Mouse (Mus musculus) kidney, adult 18-20 months (tissue): ENCODE results near the gene Cdh22.

Source experiments
- DNase-seq: peaks from one replicate; pipeline ENCODE4 v3.0.0; 2021

The Cdh22 gene

DNA sequence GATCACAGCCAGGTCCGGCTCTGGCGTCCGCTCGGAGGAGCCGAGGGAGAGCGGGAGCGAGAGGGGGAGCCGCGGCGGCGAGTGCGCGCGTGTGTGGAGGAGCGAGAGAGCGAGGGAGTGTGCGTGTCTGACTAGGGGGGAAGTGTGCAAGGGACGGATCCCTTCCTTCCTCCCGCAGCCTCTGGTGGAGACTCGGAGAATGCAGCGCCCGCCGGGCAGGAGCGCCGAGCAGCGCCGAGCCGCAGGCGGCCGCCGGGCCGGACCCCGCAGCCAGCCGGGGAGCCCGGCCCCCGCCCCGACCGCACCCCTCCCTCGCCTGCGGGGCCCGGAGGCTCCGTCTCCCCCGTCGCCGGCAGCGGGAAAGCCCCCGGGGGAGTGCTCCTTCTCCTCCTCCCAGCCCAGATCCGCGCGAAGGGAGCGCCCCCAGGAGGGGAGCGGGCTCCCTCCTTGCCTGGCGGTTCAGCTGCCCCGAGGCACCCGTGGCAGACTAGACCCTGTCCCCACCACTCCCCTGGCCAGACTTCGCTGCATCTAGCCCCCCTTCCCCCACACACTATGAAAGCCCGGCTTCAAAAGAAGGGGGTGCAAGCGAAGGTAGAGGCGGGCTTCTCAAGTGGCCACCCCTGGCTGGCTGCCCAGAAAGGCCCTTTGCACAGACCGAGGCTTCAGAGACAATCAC is at the start of gene Cdh22:
TSS of gene Cdh22 (minus strand) at position 241 of the 679 bp plus-strand sequence.
- DNase-seq: peak; percentile 24

DNA sequence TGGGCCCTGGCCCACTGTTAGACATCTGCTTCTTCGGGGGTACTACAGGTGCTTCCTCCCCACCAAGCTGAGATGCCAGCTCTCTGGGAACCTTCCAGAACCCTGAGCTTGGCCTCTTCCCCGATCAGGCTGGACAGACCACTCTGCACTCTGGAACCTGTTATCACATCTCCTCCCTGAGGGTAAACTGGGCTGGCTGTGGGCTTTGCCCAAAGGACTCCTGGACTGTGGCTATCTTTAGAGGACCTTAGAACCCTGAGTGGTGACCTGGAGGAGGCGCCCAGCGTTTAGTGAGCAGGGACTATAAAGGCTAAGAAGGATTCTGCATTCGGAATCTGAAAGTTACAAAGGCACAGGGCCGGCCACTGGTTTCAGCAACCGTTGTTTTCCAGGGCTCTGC is 49.7 kb upstream of the Cdh22 start:
- DNase-seq: no peak

DNA sequence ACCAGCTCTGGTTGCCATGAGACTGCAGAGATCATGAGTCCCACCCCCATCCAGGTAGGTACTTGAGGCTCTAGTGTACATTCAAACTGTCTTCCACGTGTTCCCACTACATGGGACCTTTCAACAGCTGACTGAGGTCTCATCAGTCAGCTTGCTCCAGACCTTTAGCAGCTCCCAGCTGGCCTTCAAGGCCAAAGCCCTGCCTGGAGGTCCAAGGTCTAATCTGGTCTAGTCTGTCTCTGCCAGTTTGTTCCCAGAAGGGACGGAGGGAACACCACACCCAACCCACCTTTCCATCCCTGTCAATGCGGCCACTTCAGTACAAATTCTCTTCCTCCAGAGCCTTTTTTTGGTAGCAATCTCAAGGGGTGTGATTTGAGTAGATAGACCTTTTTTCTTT is 49.0 kb upstream of the Cdh22 start:
- no peak for DNase-seq

DNA sequence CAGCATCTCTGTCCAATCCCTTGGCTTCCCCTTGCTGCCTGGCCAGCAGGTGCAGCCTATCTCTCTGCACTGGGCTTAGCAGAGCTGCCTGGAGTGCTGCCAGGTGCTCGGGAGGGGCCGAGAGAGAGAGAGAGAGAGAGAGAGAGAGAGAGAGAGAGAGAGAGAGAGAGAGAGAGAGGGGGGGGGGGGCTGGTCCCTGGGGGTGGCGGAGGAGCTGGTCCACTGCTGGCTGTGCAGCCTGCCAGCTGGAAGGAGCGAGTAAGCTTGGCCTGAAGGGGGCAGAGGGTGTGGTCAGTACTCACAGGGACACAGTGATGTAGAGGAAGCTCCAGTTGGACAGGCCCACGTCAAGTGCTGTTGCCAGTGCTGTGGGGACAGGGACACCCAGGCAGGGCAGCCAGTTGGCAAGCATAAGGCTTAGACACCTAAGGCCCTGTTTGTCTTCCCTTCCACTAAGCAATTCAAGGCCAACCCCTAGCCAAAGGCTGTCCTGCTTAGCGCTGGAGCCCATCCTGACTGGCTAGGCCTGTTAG is 47.2 kb upstream of the Cdh22 start:
- DNase-seq: no peak

DNA sequence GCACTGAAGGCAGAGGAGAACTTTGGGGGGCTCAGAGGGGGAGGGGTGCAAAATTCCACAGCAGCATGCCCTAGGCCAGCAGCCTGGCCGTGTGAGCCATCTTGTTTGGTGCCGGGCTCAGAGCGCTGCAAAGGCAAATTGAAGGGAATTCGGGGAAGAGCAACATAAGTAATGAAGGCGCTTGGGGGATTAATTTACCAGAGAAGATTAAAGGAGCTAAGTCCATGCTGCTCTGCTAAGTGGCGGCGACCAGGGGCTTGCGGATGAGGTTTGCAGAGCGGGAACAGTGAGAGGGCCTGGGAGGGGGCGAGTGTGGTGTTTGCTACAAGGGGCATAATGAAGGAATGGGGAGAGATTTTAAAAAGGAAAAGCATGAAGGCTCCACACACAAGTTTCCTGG is 44.7 kb upstream of the Cdh22 start:
- no peak for DNase-seq

DNA sequence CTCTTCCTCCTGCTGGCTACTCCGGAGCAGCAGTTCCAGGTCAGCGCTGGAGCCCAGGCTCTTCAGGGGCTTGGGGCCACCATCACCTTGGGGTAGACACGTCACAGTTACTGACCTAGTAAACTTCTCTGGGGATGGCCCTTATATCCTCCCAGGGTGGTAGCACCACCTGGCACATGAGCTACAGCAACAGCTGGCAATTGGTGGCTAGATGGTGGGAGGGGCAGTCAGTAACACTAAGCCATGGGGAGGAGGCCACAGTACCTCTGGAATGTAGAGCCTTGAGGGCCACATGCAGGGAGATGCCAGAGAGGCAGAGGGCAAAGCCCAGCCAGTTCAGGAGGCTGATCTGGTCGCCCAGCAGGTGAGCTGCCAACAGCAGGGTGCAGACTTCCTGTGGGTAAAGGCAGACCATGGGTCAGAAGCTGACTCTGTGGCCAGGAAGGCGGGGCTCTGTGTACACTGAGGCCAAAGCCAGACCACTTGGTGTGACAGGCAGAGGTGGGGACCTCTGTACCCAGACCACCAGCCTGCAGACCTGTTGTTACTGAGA is 42.6 kb upstream of the Cdh22 start:
- DNase-seq: no peak

DNA sequence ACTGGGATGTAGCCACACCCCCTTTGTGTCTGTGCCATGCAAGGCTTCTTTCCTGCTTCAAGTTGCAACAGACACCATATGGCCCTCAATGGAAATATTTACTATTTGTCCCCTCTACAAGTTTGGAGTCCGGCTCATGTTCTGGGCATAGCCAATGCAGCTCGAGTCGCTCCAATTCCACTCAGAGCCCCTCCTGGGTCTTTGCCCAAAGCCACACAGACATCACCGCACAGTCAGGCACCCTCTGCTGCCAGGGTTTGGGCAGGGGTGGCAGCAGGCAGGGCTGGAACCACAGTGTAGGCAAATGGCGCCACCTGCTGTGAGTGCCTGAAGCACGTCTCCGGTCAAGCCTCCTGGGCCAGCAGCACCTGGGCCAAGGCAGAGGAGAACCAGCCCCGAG is 41.2 kb upstream of the Cdh22 start:
- DNase-seq: peak; percentile 78

DNA sequence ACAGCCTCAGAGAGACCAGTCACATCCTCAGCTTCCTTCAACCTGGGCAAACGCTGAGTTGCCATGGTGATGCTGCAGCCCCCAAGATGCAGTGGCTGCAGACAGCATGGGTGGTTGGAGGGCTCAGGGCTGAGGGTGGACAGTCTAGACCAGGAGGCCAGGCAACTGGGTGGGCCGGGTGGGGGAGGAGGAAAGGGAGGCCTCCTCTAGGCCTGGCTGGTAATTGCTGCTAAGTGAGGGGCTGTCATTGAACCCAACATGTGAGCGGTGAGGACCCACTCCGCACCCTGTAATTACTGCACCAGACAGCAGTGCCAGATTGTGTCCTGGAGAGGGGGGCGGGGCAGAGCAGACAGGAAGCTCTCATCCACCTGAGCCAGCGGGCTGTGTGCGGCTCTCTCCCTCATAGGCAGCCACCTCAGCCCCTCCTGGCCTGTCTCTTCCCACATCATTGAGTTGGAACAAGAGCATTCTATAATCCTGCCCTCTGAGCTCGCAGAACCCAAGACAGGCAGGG is 40.5 kb upstream of the Cdh22 start:
- no peak for DNase-seq

DNA sequence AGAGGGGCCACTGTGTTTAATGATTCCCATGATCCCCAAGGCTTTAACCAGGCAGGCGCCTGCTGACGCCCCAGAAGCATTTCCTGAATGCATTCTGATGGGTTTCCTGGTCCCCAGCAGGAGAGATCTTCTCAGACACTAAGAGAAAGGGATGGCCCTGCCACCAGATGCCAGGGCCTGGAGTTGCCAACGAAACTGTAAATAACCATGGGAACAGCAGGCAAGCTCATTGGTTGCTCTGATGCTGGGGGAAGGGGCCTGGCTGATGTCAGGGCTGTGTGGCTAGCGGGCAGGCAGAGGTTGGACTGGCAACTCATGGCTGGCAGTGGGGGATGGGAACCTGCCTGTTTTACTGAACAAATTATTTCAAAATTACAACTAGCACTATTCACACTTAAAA is 38.9 kb upstream of the Cdh22 start:
- DNase-seq: no peak

DNA sequence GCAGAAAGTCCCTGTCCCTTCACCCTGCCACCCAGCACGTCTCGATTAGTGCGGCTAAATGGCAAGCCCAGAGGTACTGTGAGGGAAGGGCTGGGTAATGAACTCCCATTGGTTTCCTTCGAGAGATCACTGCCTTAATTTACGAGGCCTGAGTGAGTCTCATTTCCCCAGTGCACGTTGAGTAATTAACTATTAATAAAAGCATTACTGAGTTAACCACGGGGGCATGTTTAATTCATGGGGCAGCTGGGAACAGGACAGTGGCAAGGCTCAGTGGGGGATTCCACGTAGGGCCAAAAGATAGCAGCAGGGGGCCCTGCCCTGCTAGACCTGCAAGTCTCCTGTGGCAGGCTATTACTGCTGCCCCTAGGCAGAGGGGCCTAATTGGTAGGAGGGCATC is 36.7 kb upstream of the Cdh22 start:
- no peak for DNase-seq

DNA sequence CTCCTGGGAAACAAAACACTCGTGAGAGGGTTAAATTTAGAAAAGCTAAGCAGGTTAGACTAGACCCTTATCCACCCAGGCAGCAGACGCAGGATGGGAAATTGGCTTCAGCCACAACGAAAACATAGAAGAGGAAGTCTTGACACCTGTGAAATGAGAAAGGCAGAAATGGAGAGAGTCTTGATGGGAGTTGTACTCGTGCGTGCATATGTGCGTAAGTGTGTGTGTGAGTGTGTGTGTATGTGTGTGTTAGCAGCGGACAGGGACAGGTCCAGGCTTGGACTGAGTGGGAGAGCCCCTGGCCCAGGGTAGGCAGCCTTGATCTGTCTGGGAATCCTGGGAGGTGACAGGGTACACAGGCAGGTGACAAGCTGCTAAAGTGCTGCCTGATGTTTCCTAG is 36.2 kb upstream of the Cdh22 start:
- no peak for DNase-seq

DNA sequence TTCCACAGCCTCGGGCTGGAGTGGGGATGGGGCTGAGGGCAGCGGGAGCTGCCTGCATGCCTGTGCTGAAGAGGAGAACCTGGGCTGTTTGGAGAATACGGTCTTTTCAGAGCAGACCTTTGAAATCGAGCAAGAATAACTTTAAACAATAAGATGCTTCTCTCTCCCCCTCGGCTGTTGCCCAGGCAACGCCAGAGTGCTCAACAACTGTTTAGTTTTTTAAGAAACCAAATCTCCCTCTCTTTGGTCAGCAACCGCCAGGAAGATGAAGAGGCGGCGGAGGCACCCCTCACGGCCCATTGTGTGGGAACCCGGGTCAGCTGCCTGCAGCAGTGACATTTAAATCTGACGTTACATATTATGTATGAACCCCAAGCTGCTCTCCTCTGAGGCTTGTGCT is 32.1 kb upstream of the Cdh22 start:
- no peak for DNase-seq

DNA sequence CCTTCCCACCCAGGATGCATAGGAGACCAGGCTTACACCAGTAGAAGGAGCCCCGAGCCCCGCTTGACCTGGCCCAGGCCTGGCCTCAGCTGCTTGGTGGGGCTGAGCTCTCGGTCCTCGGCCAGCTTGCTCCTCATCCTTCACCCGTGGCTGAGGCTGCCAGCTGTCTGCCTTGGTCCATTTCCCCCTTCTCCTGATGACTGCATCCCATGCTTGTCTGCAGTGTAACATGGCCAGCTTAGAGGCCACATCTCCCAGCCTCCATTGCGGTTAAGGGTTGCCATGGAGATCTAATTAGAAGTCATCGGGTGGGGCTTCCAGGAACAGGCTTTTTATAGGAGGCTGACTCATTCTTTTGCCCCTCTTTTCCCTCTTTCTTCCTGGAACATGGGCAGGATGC is 29.2 kb upstream of the Cdh22 start:
- DNase-seq: no peak

DNA sequence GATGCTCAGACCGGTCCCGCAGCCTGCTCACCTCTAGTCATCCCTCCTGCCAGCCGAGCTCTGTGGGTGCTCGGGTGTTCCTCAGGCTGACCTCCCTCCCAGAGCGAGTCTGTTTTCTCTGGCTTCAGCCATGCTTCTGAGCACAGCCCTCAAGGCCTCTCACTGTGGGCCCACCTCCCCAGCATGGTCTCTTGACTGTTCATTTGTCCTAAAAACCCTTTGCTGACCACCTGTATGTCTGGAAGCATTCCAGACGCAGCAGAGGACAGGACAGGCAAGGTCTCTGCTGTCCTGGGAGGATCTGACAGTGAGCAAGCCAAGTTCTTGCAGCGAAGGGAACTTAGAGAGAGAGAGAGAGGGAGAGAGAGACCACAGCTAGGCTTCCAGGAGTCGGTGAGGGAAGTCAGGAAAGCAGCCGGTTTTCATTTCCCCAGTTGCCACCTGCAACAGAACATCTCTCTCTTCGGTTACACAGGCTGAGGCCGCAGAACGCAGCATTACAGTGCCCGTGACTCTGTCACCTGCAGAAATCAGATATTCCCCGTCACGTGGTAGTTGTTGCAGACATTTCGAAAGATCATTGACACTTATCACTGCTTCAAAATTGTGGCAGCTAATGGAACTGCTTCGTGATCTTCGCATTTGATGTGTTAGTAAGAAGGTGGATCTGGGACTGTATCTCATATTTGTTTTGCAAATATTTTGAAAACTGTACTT is 27.8 kb upstream of the Cdh22 start:
- no peak for DNase-seq

DNA sequence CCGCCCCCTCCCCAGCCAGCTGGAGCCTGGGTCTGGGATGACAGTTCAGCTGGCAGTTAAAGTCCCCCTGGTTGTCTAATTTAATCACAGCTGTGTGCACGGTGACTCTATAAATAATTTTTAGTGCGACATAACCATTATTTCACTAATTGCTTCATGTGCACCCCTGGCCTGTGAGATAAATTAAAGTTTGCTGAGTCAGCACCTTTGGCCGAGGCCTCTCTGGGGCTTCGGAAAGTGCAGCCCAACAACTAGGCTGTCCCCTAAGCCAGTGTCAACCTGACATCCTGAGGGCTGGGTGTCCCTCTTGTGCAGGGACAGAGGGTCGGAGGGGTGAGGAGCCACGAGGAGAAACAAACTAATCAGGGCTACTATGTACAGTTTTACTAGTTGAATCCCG is 25.2 kb upstream of the Cdh22 start:
- no peak for DNase-seq

DNA sequence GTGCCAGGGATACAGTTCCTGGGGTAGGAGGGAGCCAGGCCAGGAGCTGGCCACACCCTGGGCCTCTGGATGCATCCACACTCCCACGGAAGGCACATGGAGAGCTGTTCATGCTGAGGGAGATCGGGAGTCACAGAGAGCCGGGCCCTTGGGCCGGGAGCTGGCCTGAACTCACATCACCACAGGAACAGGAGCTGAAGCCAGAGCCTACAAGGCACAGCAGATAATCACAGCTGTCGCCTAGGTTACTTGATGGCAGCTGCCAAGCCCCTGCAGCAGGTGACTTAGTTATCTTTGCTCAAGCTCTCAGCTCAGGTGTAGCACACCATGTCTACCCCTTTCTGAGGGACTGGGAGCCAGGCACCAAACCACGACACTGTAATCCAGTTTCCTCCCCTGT is 23.7 kb upstream of the Cdh22 start:
- DNase-seq: no peak

DNA sequence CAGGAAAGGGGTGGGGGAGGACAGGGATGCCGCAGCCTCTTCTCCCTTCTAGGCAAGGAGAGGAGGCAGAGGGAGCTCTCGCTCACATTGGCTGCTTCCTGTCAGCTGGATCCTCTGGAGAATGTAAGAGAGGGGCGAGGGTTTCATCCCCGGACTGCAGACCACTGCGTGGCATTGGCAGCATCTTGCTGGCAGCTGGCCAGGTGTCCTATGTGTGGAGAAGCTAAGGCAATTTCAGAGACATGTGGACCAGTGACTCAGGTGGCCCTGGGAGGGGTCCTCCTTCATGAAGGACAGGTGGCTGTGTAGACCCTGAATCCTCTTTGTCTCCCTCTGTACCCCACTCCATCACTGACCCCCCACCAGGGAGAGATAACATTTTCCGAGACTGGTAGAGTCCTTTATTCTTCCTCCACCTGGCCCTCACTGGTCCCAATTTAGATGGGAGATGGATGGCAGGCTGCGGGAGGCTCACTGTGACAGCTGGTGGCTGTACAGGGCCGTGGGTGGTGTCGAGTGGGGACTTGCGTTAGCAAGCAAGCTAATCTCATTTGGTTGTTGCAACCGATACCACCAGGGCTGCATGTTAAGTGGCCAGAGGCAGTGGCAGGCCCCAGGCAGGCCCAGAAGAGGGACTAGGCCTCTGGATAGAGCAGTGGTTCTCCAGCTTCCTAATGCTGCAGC is 22.6 kb upstream of the Cdh22 start:
- DNase-seq: no peak

DNA sequence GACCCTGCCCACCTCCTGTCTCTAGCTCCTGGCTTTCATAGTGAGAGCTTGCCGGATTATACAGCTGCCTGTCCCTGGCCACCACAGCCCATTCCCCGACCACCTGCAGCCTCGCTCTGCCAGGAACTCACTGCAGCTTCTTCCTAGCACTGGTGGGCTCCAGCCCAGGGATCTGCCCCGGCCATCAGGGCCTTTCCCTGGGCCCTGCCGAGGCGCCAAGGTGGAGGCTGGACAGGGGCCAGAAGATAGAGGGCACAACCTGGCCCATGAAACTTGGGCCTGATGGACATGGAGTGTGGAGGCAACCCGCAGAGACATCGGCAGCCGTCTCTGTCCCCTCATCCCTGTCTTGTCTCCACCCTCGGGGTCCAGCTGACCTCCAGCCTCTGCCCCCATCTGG is 21.6 kb upstream of the Cdh22 start:
- no peak for DNase-seq

DNA sequence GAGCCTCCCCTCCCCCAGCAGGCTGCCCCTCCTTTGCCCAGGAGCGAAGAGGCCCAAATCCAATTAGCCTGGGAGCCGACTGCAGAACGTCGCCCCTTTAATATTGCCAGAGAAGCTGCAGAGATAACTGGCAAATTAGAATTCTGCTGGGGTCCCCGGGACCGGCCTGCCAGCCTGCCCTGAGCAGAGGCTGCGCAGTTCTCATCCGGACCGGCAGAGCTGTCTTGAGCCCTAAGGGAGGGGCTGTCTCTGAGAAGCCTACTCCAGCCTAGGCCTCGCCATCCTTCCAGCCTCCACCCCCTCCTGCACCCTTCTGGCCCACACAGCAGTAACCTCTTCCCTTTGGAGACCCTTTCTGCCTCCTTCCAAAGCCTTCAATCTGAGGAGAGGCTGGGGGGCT is 19.2 kb upstream of the Cdh22 start:
- no peak for DNase-seq

DNA sequence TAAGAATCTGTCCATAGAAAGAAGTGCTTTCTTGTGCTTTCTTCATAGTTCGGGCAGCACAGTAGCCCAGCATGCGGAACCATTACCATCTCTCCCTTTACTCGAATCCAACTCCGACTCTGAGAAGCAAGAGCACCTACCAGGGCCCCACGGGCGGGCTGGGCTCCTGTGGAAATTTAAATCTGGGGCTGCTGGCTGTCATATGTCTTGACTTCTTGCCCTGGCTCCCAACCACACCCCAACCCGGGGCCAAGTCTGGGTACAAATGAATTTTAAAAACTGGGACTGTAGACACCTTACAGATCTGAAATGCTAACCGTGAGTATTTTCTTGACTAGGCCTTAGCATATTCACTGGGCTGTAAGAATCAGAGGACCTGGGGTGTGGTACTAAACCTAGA is 18.6 kb upstream of the Cdh22 start:
- no peak for DNase-seq

DNA sequence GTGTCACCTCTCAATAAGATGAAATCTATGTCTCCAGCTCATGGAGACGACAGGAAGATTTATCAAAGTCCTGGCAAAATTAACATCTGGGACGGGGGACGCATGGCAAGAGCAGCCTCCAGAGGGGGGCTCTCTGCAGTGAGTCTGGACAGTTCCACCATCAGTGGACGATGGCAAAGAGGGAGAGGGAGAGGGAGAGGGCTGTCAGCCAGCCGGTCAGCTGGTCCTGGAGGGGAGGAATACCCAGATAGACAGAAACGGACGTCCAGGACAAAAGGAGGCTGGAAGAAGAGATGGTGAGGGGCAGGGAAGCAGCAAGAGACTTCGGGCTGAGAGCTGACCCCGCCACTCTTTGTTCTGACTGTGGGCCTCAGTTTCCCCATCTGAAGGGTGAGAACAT is 18.1 kb upstream of the Cdh22 start:
- no peak for DNase-seq

DNA sequence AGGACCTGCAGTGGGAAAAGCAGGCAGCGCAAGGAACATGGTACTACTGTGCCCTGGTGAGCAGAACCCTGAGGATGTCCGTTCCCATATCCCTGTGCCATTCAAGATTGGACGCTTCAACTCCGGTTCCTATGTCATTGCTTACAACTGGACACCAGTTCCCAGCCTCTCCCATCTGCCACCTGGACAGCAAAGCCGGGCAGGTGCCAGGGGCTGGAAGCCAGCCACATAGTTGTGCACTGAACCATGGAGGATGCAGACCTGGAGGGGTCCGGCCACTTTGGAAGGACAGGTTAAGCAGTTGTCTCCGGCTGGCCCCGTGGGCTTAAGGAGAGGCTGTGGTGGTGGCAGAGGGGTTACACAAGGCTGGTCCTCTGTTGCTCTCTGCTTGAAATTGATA is 17.7 kb upstream of the Cdh22 start:
- DNase-seq: peak; percentile 70

DNA sequence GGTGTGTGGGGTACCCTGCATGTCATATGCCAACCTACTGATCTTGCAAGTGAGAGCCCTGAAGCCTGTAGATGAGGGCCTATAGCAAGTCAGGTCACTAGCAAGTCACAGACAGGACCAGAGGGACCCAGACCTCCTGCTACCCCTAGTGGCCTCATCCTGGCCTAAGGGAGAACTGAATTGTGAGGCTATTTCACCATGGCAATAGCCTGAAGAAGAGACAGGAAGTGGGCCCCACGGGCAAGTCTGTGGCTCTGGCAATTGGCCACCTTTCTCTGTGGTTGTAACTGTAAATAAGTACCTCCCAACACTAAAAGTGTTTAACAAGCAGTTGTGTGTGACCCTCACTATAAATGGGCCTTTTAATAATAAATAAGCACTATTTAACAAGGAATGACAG is 16.2 kb upstream of the Cdh22 start:
- DNase-seq: no peak

DNA sequence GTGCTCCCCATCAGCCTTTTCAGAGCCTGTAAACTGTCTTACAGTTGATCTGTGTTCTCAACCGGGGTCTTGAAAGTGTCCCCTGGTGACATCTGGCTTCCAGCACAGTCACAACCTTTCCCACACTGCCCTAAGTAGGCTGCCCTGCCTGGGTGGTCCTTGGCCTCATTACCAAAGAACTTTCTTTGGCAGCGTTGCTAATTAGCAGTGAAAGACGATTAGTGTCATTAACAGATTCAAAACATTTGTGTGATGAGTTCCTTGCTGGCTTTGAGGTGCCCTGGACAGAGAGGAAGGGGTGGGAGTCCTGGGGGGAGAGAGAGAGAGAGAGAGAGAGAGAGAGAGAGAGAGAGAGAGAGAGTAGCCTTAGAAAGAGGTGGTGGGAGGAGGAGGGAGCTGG is 14.3 kb upstream of the Cdh22 start:
- no peak for DNase-seq
